Mouse (Mus musculus): ENCODE data around the gene Slc5a4a.

Gene Slc5a4a

DNA sequence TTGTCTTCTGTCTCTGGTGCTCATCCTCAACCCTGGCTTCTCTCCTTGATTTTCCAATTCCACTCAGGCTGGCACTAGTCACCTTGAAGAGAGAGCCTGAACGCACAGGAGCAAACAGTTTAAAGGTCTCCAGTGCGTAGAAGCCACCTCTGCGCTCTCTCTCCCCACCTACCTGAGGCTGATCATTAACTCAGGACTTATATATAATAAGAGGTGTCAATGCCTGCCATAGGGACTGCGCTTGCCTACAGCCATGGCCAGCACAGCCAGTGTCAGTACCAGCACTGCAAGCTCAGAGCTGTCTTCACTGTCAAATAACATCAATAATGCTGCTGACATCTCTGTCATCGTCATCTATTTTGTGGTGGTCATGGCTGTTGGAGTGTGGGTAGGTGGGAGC, at the start of gene Slc5a4a:
Gene Slc5a4a (plus strand): TSS at position 174 of the 400 bp plus-strand sequence.
- no peak for DNase-seq (ENCODE audit: low spot score in 2 of 2)

DNA sequence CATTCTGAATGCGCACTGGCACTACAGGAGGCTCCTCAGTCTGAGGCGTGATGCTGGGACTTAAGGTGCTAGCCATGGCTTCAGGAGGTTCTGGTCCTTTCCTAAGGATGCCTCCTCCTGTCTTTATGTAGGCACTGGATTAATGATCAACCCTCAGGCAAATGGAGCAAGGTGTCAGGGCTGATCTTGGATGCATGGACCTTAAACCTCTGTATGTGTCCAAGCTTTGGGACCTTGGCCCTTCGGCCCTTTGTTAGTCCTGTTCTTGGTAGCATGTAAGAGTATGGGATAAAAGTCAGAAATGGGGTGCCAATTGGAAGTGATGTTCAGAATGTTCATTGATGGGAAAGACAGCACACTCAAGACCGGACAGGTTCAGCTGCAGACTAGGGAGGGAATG, 36.4 kb upstream of the Slc5a4a start, which contains the start of gene Slc5a4b:
Gene Slc5a4b (minus strand): TSS at position 101 of the 400 bp plus-strand sequence.
- DNase-seq (ENCODE audit: low spot score in 2 of 2): no peak

DNA sequence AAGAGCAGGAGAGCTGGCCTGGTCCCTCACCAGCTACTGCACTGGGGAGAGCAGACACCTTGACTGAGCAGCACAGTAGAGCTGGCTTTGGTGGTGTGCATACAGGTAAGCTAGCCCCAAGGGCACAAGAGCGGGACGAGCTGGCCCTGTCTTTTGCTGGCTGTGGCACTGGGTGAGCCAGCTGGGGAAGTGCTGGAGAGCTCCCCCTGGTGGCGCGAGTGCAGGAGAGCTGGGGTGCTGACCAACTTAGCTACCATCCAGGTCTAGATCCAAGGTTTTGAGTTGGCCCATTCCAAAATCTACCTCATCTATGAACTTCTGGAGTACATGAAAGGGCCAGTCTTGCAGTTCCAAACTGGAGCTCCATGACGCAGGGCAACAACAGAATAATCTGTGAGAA, 29.3 kb upstream of the Slc5a4a start:
- DNase-seq (ENCODE audit: low spot score in 2 of 2): no peak

DNA sequence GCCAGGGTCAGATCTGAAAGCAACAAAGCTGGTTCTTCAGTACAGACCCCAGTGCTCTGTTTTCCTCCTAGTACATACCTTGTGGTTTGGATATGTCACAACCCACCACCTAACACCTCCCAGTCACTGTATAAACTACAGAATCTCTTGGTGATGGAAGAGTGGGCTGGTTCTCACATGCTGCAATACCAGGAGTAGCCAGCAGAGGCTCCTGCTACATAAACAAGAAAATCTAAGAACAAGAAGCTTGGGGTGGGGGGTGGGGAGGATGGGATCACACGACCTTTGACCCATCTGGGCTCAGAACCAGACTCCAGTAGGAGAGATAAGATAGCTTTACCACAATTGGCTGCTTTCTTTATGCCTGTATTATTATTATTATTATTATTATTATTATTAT, 28.5 kb upstream of the Slc5a4a start:
- DNase-seq (ENCODE audit: low spot score in 2 of 2): no peak

DNA sequence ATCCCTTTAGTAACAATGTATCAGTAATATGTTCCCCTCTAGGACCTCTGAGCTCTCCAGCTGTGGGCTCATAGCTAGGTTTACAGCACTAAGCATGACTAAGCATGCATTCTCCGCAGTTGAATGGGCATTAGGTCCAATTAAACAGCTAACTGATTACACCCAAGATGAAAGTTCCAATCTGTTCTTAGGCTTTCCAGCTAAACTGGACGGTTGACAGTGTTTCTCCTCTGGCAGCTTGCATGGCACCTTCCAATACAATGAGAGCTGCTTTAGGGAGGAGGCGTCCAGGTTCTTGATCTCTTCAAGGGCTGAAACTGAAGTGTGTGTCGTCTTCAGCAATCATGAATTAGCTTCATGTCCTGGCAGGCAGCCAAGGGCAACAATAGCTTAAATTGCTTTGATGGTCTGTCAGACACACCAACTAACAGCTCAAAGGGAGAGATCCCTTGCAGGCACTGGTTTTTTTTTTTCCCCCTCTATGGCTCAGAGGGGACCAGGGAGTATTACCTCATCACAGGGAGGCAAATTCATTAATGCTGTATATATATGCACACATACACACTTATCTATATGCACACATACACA, 27.0 kb upstream of the Slc5a4a start:
- no peak for DNase-seq (ENCODE audit: low spot score in 2 of 2)

DNA sequence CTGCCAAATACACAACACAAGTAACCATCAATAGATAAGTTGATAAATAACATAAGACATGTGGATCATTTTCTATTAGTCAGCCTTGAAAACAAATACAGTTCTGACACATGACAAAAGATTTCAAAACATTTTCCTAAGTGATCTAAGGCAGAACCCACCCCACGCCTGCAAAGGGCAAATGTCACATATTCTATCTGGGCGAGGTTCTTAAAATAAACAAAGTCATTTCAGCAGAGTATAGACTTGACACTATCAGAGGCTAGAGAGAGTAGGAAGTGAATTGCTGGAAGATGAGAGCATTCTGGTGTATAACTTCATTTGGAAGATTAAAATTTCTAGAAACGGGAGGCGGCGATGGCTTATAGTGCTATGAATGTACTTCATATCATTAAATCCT, 25.8 kb upstream of the Slc5a4a start:
- DNase-seq (ENCODE audit: low spot score in 2 of 2): no peak

DNA sequence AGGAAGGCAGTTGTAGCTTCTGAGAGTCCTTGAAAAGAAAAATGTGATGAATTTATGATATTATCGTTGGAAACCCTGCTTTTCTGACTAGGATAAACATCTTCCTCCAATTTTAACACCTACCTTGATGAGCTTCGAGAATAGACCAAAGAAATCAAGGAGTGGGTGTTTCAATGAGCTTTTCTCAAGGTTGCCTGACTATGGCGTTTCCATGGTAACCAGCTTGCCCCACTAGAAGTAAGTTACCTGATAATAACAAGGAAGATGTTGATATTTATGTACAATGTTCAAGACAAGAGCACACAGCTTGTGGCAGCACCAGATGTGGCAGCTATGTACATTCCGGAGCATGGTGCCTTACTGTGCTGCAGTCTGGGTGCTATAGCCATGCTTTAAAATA, 14.7 kb upstream of the Slc5a4a start:
- DNase-seq (ENCODE audit: low spot score in 2 of 2): no peak

DNA sequence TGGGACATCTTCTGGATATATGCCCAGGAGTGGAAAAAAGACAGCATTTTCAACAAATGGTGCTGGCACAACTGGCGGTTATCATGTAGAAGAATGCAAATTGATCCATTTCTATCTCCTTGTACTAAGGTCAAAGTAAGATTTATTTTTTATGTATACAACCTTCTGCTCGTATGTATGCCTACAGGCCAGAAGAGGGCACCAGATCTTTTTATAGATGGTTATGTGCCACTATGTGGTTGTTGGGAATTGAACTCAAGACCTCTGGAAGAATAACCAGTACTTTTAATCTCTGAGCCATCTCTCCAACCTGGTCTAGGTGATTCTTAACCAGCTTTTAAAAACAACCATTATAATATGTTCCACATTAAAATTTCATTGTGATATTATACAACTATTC, 10.9 kb upstream of the Slc5a4a start:
- no peak for DNase-seq (ENCODE audit: low spot score in 2 of 2)

DNA sequence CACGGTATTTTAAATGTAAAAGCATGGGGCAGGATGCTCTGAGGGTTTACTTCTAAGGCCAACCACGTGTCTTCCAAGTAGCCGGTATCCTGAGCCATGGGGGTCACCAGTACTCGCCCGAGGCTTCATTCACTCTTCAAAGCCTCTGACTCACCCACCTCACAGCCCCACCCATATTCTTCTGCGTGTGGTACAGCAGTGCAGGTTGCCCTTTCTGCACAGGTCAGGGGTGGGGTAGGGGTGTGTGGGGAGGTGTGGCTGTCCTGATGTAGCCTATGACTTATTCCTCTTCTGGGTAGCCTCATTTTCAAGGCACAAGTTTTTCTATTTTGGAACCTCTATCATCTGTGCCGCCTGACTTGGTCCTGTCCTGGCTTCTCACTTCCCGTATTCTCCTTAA, 405 bp upstream of the Slc5a4a start:
- DNase-seq (ENCODE audit: low spot score in 2 of 2): no peak

DNA sequence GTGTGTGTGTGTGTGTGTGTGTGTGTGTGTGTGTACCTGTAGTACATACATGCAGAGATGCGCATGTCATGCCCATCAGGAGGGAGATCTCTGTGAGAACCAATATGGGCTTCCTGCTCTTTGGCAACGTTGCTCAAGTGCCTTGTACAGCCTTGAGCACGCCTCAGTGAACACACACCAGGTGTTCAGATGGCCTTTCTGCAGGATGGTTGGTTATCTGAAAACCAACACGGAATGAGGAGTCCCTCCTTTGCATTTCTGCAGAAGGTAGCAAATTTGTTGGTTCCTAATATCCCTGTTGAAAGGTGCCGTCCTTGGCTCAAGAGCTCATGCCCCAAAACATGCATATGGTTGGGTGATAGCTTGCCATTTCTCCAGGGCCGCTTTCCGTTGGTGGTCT, 8.7 kb downstream of the Slc5a4a start:
- DNase-seq (ENCODE audit: low spot score in 2 of 2): no peak

DNA sequence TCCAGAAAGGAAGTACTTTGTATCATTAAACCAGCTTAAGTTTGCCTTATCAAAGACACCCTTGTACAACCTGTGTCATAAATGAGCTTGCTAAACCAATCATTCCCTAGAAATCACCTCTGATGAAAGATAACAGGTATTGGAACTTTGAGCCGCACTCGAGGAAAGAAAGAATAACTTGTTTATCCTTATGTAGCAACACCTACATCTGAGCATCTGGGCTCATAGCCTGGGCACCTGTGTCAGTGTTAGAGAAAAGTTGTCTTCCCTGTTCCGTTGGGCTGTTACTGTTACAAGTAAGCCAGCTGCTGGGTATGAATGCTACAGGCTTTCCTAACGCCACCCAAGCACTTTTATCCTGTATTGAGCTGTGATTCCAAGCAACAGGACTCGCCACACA, 10.3 kb downstream of the Slc5a4a start:
- no peak for DNase-seq (ENCODE audit: low spot score in 2 of 2)

DNA sequence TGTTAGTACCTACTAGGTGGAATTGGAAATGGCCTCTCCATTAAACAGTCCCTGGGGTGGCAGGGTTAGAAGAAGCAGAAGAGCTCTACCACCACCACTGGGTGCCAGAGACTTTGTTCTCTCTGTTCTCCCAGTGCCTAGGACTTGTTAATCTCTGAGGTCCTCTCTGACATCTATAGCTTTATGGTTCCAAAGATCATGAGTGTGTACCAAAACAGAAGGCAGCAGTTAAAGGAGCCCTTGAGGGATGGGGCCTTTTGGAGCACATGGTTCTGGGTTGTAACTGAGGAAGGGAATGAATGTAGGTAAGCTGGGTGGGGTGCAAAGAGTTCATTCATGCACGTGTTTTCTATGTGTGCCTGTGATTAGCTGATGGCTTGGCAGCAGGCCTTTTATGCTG, 10.8 kb downstream of the Slc5a4a start:
- no peak for DNase-seq (ENCODE audit: low spot score in 2 of 2)

DNA sequence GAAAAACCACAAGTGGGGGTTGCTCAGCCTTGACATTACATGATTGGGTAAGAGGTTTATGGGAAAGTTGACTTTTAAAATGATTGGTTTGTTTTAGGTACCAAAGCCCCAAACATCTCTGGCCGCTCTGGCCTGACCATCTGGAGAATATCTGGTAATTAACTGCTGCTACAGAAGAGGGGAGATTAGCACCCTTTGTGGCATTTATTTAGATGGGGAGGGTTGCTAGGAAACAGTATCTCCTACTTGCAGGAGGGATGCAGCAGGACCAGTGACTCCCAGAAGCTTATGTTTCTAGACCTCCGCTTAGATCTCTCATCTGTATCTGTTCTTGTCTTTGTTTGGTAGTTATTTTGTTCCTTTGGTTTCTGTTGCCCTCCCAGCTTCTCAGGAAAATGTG, 27.6 kb downstream of the Slc5a4a start:
- DNase-seq (ENCODE audit: low spot score in 2 of 2): no peak

DNA sequence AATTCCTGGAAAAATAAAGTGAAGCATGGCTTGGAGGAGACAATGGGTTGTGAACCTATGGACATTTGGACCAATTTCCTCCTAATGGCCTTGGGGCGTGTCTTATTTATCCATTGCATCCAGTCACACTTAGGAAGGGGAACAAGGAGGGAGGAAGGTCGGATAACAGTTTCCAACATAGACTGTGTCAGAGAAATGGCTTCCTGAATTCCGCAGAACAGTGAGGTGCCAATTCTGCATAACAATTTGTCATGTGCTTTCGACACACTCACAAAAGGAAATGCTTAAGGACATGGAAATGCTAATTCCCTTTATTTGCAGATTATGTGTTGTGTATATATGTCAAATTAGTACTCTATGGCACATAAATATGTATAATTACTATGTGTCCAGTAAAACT, 38.0 kb downstream of the Slc5a4a start:
- no peak for DNase-seq (ENCODE audit: low spot score in 2 of 2)

DNA sequence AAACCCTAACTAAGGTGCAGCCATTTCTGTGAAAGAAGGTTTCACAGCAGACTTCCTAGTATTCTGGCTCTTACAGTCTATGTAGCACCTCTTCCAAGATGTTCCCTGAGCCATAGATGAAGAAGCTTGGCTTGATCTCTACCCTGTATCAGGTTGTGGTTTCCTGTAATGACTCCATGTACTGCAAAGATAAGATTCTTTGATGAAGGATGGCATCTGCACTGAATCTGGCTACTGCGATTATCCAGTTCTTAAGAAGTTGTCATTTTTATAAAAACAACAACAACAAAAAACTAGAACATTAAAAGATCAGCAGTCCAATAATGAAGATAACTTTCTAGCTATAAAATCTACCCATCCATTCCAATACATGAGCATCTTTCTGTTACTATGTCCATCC, 40.8 kb downstream of the Slc5a4a start:
- DNase-seq (ENCODE audit: low spot score in 2 of 2): no peak

DNA sequence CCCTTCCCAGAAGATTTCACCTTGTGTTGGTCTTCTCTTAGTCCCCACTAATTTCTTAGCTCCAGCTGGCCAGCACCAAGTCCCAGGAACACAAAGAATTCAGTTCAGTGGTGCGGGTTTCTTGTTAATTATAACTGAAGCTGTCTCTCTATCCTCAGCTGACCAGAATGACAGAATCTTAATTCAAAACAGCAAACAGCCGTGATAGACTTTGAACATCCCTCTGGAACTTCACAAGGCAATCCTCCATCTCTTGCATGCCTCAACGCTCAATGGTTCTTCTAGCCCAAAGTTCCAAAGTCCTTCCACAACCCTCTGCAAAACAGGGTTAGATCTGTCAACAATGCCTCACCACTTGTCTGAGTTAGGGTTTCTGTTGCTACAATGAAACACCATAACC, 54.2 kb downstream of the Slc5a4a start:
- no peak for DNase-seq (ENCODE audit: low spot score in 2 of 2)

DNA sequence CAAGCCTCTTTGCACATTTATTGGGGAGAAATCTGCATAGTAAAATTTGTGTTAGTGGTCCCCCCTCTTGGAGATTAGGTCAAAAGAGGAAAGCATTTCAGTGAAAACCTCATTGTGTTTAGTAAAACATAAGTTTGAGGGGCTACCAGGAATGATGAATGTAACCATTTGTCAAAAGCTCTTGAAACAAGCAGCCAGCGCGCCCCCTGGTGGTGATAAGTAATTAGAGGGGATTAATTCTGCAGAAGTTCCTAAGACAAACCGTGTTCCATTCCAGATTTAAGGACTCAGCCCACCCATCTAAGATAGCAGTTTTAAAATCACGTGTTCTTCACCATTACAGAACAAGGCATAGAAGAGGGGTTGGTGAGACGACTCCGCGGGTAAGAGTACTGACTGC, 54.7 kb downstream of the Slc5a4a start:
- DNase-seq (ENCODE audit: low spot score in 2 of 2): peak; percentile 84 to 89

DNA sequence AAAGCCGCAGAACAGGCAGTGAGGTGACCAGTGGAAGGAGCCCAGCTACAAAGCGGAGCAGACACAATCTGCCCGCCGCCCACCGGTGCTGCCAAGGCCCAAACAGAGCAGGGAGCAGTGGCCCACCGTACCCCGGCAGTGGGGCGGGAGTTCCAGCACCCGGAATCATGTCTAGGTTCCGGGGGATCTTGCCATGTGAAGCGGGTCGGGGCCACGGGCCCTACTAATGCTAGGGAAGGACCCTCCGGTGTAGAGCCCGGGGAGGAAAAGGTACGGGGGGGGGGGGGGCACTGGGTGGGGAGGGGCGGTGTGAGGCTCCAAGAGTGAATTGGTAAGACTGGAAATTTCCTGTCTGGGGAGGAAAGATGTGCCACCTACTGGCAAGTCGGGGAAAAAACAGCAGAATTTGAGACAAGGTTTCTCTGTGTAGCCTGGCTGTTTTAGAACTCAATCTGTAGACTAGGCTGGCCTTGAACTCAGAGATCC, 56.6 kb downstream of the Slc5a4a start:
- DNase-seq (ENCODE audit: low spot score in 2 of 2): peak in 1 of 2 experiments; percentile 67

DNA sequence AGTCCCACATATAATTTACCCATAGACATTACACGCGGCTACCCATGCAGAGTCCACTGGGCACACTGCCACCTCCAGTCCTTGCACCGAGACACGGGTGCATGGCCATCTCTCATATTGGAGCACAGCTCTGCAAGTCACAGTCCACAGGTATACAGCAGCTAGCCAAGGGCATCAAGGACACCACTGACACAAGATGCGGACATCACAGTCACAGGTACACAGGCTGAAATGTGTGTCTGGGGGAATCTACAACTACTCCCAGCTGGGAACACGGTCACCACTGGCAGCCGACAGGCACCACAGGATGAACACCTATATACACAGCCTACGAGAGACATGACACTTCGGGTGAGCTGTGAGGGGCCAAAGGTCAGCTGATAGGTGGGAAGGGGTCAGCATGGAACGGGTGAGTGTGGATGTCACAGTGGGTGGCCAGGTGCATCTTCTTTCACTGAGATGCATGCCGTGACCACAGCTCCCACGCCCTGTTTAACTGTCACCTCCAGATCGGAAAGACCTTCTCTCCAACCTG, 60.1 kb downstream of the Slc5a4a start:
- DNase-seq (ENCODE audit: low spot score in 2 of 2): peak; percentile 18 to 27

DNA sequence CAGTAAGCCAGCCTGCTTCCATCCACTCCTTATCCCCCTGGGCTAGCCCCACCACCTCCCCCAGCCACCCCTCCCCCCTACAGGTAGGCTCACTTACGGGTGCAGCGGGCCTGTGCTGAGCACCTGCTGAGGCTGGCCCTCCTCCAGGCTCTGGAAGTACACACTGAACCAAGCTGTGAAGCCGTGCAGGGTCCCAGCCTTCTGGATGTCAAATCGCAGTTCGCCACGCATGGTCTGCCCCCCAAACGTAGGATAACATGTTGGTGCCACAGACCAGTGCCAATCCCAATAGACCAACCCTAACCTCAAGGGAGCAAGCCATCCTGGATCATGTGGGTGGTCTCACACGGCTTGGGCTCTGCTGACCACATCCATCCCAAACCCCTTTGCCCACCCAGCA, 62.0 kb downstream of the Slc5a4a start:
- peak in 1 of 2 experiments; percentile 22 for DNase-seq (ENCODE audit: low spot score in 2 of 2)

DNA sequence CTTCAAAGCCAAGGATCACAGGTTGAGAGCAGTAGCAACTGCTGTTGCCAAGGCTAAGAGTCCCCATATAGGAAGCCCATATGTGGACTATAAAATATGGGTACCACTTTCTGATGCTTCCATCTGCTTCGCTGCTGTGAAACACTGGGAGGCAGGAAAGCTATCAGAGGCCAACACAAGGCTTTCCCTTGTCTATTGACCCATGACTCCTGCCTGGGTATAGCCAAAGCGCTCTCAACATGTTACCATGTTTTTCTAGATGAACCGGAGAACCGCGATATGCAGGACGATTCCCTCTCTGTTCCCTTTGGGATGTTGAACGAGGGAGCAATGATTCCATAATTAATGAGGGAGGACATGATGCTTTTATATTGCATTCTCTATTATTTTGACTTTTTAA, 63.6 kb downstream of the Slc5a4a start:
- DNase-seq (ENCODE audit: low spot score in 2 of 2): no peak

DNA sequence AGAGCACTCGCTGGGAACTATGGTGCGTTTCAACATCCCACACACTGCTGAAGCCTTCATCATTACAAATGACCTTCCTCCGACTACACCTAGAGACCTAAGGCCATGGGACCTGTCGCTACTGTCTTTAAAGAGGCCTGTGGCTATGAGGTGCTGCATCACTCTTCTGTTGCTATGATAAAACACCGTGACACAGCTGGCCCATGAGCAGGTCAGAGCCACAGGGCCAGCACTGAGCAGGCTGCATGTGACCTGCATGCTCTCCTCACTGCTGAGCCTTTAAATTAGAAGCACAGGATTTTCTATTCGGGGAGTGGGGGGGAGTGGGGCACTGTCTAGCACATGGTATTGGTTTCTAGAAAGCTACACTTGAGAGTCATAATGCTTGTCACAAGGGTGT, 64.9 kb downstream of the Slc5a4a start:
- DNase-seq (ENCODE audit: low spot score in 2 of 2): peak; percentile 17 to 20

DNA sequence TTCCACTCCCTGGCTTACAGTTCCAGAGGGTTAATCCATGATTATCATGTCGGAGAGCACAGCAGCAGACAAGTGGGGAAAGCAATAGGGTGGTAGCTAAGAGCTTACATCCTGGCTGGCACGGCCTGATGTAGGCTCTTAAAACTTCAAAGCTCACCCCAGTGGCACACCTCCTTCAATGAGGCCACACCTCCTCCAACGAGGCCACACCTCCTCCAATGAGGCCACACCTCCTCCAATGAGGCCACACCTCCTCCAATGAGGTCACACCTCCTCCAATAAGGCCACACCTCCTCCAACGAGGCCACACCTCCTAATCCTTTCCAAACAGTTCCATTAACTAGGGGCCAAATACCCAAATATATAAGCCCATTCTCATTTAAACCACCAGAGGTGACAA, 66.9 kb downstream of the Slc5a4a start:
- DNase-seq (ENCODE audit: low spot score in 2 of 2): peak; percentile 17

DNA sequence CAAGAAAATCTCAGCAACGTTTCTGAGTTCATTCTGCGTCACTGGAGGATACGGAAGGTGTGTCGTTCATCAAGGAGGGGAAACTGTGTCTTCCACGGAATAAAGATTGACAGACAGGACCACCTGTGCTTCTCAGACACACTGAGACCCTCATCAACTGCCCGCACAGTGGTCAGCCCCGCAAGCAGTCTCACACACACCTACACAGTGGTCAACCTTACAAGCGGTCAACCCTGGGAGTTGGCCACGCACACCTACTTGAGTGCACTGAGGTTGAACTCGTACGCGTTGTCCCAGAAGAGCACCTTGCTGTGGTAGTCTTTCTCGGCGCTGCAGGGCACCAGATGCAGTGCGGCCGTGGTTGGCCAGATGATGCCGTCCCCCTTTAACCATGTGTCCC, 69.8 kb downstream of the Slc5a4a start:
- DNase-seq (ENCODE audit: low spot score in 2 of 2): peak; percentile 14 to 22
